Mouse (Mus musculus) liver, adult 2 months (tissue): ENCODE data around the gene Atp6v0e2. TPM values are rescaled to one million over a fixed set of nuclear protein-coding genes. Genes with fewer than 3 reads are reported as not detected.

Experiments
- DNase-seq: peaks from one replicate; pipeline ENCODE4 v3.0.0-alpha.2; 2011; ENCODE audit warnings: low read depth, low spot score; ENCODE audit errors: extremely low read depth
- H3K27ac ChIP-seq: fragments of 200-500 bp; replicated peaks from 2 replicates; pipeline ENCODE4 v1.5.1; 2012; ENCODE audit warnings: low read depth, mild to moderate bottlenecking, control low read depth, inconsistent platforms, low read length; ENCODE audit not compliant: insufficient read depth
- H3K27me3 ChIP-seq: fragments of 200-500 bp; 2 replicates; pipeline ENCODE4 v1.6.1; 2012; ENCODE audit warnings: mild to moderate bottlenecking, moderate library complexity, low read length, inconsistent platforms; ENCODE audit not compliant: control insufficient read depth, insufficient read depth
- H3K36me3 ChIP-seq: fragments of 200-500 bp; 2 replicates; pipeline ENCODE4 v1.6.1; 2012; ENCODE audit warnings: low read length, inconsistent platforms; ENCODE audit not compliant: control insufficient read depth, insufficient read depth
- H3K4me1 ChIP-seq: fragments of 200-500 bp; 2 replicates; pipeline ENCODE4 v1.6.1; 2011; ENCODE audit warnings: low read length; ENCODE audit not compliant: control insufficient read depth, insufficient read depth
- H3K4me3 ChIP-seq: fragments of 200-500 bp; 2 replicates; pipeline ENCODE4 v1.5.1; 2011; ENCODE audit warnings: low read depth, mild to moderate bottlenecking, control low read depth, low read length, moderate library complexity; ENCODE audit not compliant: insufficient read depth
- H3K79me2 ChIP-seq: fragments of 200-500 bp; 2 replicates; pipeline ENCODE4 v1.6.1; 2012; ENCODE audit warnings: inconsistent platforms, mild to moderate bottlenecking, low read length, moderate library complexity; ENCODE audit not compliant: control insufficient read depth, insufficient read depth
- H3K9ac ChIP-seq: fragments of 200-500 bp; 2 replicates; pipeline ENCODE4 v1.6.1; 2012; ENCODE audit warnings: low read depth, mild to moderate bottlenecking, control low read depth, inconsistent platforms, low read length
- CTCF ChIP-seq: fragments of 200-500 bp; IDR thresholded peaks from 2 replicates; pipeline ENCODE4 v1.5.1; 2011; ENCODE audit warnings: low read depth, low read length, control low read depth
- POLR2A ChIP-seq: fragments of 200-500 bp; IDR thresholded peaks from 2 replicates; pipeline ENCODE4 v1.6.1; 2011; ENCODE audit warnings: low read length, control low read depth; ENCODE audit not compliant: insufficient read depth; ENCODE audit errors: extremely low read depth
- WGBS: fragments of 180-500 bp; shearing (Covaris S2); methylation state at CpG from one replicate; pipeline ENCODE4 v1.1.7; 2018; 5-methylcytosine and 5-hydroxymethylcytosine counted together
- polyA plus RNA-seq: library from polyadenylated mRNA; depleted of rRNA; stranded (reverse); fragments of >200 nt; gene quantifications from 2 replicates; pipeline ENCODE4 v1.2.3, GENCODE M21; 2012; rRNA removed
- total RNA-seq: library from RNA; depleted of rRNA; stranded (reverse); fragments of >200 nt; gene quantifications from 2 replicates; pipeline ENCODE4 v1.2.3, GENCODE M21; 2014; rRNA removed

Gene Atp6v0e2
- total RNA-seq (0.37 and 0.47 TPM in 2 replicates), polyA plus RNA-seq (0.96 and 1.7 TPM in 2 replicates)

DNA sequence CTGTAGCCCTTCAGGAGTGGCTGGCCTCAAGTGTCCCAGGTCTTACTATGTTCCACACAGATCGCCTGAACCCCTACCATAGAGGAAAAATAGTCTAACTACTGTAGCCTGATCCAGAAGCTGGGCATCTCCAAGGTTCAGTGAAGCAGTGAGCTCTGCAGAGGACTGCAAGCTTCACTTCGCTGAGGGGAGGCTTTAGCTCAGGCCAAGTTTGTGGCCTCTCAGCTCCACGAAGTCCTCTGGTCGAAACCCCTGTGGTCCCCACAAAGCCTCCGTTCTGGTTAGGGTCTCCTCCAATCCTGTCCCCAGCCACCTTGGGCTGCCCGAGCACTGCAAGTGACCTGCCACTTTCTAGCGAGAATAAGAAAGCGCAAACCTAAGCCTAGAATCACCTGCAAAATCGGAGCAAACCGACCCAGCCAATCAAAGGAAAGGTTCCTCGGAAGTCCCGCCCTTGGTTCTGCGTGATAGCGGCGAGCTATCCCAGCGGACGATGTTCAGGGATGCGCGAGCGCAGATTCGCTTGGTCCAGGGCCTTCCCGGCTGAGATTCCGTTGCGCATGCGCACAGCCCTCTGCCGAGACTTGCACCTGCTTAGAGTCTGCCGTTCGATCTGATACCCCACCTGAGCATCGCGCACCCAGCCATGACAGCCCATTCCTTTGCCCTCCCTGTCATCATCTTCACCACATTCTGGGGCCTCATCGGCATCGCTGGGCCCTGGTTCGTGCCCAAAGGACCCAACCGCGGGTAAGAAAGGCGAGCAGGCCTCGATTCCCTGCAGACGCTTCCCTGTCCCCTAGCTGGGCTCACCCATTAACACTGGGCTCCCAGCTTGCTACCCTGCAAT lies at the start of gene Atp6v0e2:
Gene Atp6v0e2, plus strand, starts transcription at position 511 of the 850 bp plus-strand sequence.
- 16% methylated on average over 38 of the region's 38 CpGs for WGBS
- peak; percentile 26 for DNase-seq
- Histone ChIP-seq H3K27me3 (no peaks in the 10 kb centered on the region), H3K36me3 (no peaks in the 10 kb centered on the region), H3K9ac (no peak within 1 kb of the TSS), H3K27ac (no peak within 1 kb of the TSS), H3K4me1 (peaks cover 11% of the 10 kb centered on the region), H3K79me2 (no peaks in the 10 kb centered on the region), H3K4me3 (peak within 1 kb of the TSS; percentile 45; the same call in 1 of the 2 replicates)
- TF ChIP-seq CTCF (no peak), POLR2A (no peak)

DNA sequence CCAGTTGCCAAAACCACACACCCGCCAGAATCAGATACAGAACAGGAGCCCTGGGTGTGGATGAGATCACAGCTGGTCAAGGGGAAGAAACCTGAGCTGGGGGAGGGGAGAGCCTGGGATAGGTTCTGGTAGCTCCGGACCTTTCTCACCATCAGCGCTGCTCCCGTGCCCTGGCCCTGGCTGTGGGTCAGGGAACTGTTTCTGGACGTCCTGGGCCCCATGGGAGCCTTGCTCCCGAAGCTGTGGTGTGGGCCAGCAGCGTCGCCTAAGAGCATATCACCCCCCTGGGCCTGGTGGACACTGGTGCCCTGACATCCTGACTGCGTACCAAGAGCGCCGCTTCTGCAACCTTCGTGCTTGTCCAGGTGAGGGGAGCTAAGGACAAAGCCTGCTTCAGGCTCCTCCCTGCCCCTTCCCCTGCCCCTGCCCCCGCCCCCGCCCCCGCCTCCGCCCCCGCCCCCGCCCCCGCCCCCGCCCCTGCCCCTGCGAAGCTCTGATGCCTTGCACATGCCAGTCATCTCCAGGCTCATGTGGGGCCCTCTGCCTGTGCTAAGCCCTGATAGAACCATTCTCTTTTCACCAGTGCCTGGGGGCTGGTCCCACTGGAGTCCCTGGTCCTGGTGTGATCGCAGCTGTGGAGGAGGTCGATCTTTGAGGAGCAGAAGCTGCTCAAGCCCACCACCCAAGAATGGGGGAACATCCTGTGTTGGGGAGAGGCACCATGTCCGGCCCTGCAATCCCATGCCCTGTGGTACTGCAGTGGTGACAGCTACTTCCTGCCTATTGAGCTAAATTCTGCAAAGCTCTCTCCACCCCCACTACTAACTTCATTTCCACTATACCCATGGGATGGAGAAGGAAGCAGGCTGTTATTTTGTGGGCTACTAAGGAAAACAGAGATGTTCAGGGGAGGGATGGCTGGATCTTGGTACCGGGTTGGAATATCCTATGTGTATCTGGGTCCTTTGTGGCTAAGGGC lies 49.4 kb upstream of the Atp6v0e2 start:
- 33% methylated on average over 22 of the region's 25 CpGs for WGBS
- Histone ChIP-seq H3K27me3 (no peaks in the 10 kb centered on the region), H3K79me2 (no peaks in the 10 kb centered on the region), H3K9ac (no peak overlapping the region), H3K27ac (no peak overlapping the region), H3K36me3 (no peaks in the 10 kb centered on the region), H3K4me3 (no peak overlapping the region), H3K4me1 (peaks cover 2% of the 10 kb centered on the region; the same call in 1 of the 2 replicates)
- TF ChIP-seq POLR2A = no peak
- no peak for TF ChIP-seq CTCF
- no peak for DNase-seq

DNA sequence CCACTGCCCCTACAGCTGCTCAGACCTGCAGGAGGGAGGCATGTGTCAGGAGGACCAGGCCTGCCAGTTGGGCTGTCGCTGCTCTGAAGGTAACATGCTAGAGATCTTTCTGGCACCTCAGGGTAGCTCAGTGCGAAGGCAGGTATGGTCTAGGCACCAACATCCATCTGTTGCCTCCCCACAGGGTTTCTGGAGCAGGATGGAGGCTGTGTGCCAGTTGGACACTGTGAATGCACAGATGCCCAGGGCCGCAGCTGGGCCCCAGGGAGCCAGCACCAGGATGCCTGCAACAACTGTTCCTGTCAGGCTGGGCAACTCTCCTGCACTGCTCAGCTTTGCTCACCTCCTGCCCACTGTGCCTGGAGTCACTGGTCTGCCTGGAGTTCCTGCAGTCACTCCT lies 47.7 kb upstream of the Atp6v0e2 start:
- DNase-seq = no peak
- no peaks in the 10 kb centered on the region for H3K79me2 ChIP-seq
- H3K27ac ChIP-seq = no peak overlapping the region
- H3K27me3 ChIP-seq = no peaks in the 10 kb centered on the region
- H3K36me3 ChIP-seq = no peaks in the 10 kb centered on the region
- WGBS = 95% methylated on average over 3 of the region's 3 CpGs
- H3K4me1 ChIP-seq = peaks cover 3% of the 10 kb centered on the region; the same call in 1 of the 2 replicates
- no peak overlapping the region for H3K9ac ChIP-seq
- H3K4me3 ChIP-seq = no peak overlapping the region
- TF ChIP-seq POLR2A (no peak), CTCF (no peak)

DNA sequence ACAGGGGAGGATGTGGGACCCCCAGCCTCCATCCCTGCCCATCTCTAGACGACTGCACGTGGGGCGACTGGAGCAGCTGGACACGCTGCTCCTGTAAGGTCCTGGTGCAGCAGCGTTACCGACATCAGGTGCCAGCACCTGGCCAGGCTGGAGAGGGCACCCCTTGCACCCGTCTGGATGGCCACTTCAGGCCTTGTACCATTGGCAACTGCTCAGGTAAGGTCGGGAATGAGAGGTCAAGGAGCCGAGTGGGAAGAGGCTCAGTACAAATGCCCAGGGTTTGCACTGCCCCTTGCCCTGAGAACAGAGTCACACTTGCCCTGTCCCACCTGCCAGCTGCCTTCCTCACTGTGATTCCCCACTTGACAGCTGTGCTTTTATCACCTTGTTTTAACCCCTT lies 46.1 kb upstream of the Atp6v0e2 start:
- H3K27ac ChIP-seq = no peak overlapping the region
- TF ChIP-seq POLR2A (no peak), CTCF (no peak)
- no peaks in the 10 kb centered on the region for H3K36me3 ChIP-seq
- H3K9ac ChIP-seq = no peak overlapping the region
- H3K79me2 ChIP-seq = no peaks in the 10 kb centered on the region
- 68% methylated on average over 9 of the region's 9 CpGs for WGBS
- no peak for DNase-seq
- peaks cover 3% of the 10 kb centered on the region; the same call in 1 of the 2 replicates for H3K4me1 ChIP-seq
- H3K4me3 ChIP-seq = no peak overlapping the region
- no peaks in the 10 kb centered on the region for H3K27me3 ChIP-seq

DNA sequence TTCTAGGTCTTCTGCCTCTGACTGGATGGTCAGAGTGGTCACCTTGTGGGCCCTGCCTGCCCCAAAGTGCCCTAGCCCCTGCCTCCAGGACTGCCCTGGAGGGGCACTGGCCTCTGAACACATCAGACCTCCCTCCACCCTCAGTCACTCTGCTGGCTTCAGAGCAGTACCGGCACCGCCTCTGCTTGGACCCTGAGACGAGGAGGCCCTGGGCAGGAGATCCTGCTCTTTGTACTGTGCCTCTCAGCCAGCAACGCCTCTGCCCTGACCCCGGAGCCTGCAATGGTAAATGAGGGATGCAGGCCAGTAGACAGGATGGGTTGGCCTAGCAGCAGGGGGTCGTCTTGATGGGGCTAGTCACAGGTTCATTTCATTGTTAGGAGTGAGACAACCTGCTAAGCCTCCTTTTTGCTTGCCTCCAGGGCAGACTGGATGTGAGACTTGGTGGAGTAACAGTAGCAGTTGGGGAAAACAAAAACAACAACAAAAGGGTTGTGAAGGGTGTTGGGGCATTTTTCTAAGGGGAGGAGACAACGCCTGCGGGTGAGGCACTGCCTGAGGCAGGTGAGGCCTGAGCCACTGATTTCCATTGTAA lies 44.2 kb upstream of the Atp6v0e2 start:
- H3K9ac ChIP-seq = no peak overlapping the region
- WGBS = 30% methylated on average over 8 of the region's 8 CpGs
- peak; percentile 33 for DNase-seq

More for the DNA sequence above, 44.2 kb upstream of the Atp6v0e2 start:
- Histone ChIP-seq H3K36me3 (no peaks in the 10 kb centered on the region), H3K27ac (no peak overlapping the region), H3K4me3 (no peak overlapping the region), H3K27me3 (no peaks in the 10 kb centered on the region), H3K4me1 (peaks cover 3% of the 10 kb centered on the region; the same call in 1 of the 2 replicates), H3K79me2 (no peaks in the 10 kb centered on the region)
- TF ChIP-seq CTCF (no peak), POLR2A (no peak)
